Mouse (Mus musculus): Measurements from ENCODE around the gene Ttyh3. TPM values are rescaled to one million over a fixed set of nuclear protein-coding genes. Genes with fewer than 3 reads are reported as not detected.

The Ttyh3 gene
- polyA plus RNA-seq, 1 experiment from 2014 or later = 5.2 TPM

DNA sequence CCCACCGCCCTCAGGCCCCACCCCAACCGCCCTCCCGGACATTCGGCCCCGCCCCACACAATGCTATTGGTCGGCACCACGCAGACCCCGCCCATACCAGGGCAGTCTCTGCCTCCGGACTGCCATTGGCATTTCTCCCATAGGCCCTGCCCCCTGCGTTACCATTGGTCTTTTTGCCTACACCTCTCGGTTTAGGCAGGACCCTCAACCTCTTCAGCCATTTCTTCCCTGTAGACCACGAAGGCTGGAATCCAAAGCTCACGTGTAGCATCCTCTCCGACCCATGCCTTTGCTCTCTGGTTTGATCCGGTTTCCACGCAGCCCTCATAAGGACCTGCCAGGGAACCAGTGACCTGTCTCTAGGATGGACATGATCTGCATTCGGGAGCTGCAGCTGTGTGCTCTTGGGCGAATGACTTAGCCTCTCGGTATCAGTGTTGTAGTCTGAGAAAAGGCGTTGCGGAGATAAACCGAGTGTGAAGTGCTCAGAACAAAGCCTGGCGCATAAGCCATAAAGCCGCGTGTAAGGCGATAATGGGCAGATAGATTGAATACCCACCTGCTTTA, 353 bp upstream of the Ttyh3 start:
- WGBS (ENCODE audit: insufficient replicate concordance) = 9% methylated on average over 26 of the region's 26 CpGs
- Histone ChIP-seq H3K4me3 (ENCODE audit: low read depth, low read length) (peak overlapping the region; percentile 95), H3K27ac (ENCODE audit: low read depth) (peak overlapping the region; percentile 57; the same call in 1 of the 2 replicates), H3K27me3 (ENCODE audit: insufficient read depth, low read length) (0 out of 2 replicates have a peak, but pooled peaks cover 4% of the 10 kb centered on the region), H3K36me3 (replicated peaks; ENCODE audit: insufficient read depth, low read length) (no peaks in the 10 kb centered on the region), H3K9me3 (ENCODE audit: low read length) (no peaks in the 10 kb centered on the region), H3K4me2 (ENCODE audit: low read depth, low read length) (peak overlapping the region; percentile 100), H3K4me1 (ENCODE audit: insufficient read depth) (peaks cover 46% of the 10 kb centered on the region), H3K9ac (replicated peaks) (peak overlapping the region; percentile 63)
- TF ChIP-seq CTCF (IDR thresholded peaks at IDR 0.05; ENCODE audit: low read depth) (no peak), EP300 (IDR thresholded peaks at IDR 0.05; ENCODE audit: low read depth) (no peak)
- DNase-seq (peak; percentile 99), ATAC-seq (peak; percentile 96)

DNA sequence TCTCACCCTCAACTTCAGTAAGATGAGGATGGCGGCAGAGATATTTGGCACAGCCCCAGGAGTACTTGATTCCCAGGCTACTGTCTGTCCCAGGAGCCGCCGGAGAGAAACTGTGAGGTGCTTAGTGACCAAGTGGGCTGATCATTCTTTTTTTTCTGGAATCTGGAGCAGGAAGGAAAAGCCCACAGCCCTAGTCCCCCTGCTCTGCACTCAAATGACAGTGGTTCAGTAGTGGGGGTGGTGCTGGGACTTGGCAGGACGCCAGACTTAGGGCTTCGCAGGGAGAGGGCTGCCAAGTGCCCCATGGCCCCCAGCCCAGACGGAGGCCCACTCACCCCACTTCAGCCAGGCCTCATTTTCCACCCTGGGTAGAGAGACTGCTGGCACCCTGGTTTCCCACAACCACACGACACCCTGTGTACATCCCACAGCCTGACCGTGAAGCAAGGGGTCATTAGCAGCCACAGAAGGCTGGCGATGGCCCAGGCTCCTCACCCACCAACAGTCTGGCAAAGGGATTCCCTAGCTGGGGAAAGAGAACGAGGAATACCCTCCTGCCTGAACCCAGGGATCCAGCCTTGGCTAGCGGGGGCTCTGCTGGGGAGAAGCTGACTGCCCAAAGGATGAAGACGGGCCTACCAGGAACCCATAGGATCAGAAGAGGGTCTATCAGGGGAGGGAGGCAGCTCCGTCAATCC, 861 bp downstream of the Ttyh3 start:
- no peaks in the 10 kb centered on the region for H3K9me3 ChIP-seq (ENCODE audit: low read length)
- H3K27me3 ChIP-seq (ENCODE audit: insufficient read depth, low read length) = 0 out of 2 replicates have a peak, but pooled peaks cover 4% of the 10 kb centered on the region
- 9% methylated on average over 13 of the region's 13 CpGs for WGBS (ENCODE audit: insufficient replicate concordance)
- no peaks in the 10 kb centered on the region for H3K36me3 ChIP-seq (replicated peaks; ENCODE audit: insufficient read depth, low read length)
- H3K27ac ChIP-seq (ENCODE audit: low read depth) = peak overlapping the region; percentile 81
- TF ChIP-seq CTCF (IDR thresholded peaks at IDR 0.05; ENCODE audit: low read depth) (no peak), EP300 (IDR thresholded peaks at IDR 0.05; ENCODE audit: low read depth) (no peak)
- H3K4me3 ChIP-seq (ENCODE audit: low read depth, low read length) = peak overlapping the region; percentile 95
- peaks cover 44% of the 10 kb centered on the region for H3K4me1 ChIP-seq (ENCODE audit: insufficient read depth)
- peak; percentile 66 for DNase-seq
- H3K4me2 ChIP-seq (ENCODE audit: low read depth, low read length) = peak overlapping the region; percentile 100
- H3K9ac ChIP-seq (replicated peaks) = peak overlapping the region; percentile 95
- ATAC-seq = no peak

DNA sequence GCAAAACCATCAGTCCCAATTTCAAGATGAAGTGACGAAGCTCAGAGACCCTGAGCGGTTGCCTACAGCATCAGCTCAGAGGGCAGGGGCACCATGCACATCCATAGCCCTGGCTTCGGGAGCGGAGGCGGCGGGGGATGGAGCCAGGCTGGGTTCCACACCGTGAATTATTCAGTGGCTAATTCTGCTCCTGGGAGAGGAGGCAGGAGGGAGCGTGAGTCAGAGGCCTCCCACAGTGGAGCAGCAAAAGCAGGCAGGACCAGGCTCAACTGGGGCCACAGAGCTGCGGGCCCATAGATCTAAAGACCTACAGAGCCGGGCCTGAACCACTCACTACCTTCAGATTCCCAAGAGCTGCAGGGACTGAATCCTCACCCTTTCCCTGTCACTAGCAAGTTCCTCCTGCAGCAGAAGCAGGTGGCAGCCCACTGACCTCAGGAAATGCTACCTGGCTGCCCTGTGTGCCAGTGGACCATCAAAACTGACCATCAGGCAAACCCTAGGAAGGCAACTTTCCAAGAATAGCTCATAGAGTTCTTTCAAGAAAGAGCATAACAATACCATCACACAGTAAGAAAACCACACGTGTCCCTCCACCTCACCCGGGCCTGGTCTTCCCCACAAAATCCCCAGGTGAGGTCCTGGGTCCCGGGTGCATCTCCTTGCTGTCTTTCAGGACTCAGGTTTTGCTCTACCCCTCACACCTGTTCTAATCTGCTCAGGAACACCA, 1.6 kb downstream of the Ttyh3 start:
- DNase-seq (no peak), ATAC-seq (no peak)
- peak overlapping the region; percentile 95 for H3K4me3 ChIP-seq (ENCODE audit: low read depth, low read length)
- WGBS (ENCODE audit: insufficient replicate concordance) = 74% methylated on average over 13 of the region's 13 CpGs
- H3K4me2 ChIP-seq (ENCODE audit: low read depth, low read length) = peak overlapping the region; percentile 100
- H3K27ac ChIP-seq (ENCODE audit: low read depth) = no peak overlapping the region
- no peaks in the 10 kb centered on the region for H3K9me3 ChIP-seq (ENCODE audit: low read length)
- H3K9ac ChIP-seq (replicated peaks) = peak overlapping the region; percentile 95
- H3K4me1 ChIP-seq (ENCODE audit: insufficient read depth) = peaks cover 48% of the 10 kb centered on the region
- H3K27me3 ChIP-seq (ENCODE audit: insufficient read depth, low read length) = 0 out of 2 replicates have a peak, but pooled peaks cover 4% of the 10 kb centered on the region
- H3K36me3 ChIP-seq (replicated peaks; ENCODE audit: insufficient read depth, low read length) = no peaks in the 10 kb centered on the region
- TF ChIP-seq EP300 (IDR thresholded peaks at IDR 0.05; ENCODE audit: low read depth) = no peak
- TF ChIP-seq CTCF (IDR thresholded peaks at IDR 0.05; ENCODE audit: low read depth) = no peak

DNA sequence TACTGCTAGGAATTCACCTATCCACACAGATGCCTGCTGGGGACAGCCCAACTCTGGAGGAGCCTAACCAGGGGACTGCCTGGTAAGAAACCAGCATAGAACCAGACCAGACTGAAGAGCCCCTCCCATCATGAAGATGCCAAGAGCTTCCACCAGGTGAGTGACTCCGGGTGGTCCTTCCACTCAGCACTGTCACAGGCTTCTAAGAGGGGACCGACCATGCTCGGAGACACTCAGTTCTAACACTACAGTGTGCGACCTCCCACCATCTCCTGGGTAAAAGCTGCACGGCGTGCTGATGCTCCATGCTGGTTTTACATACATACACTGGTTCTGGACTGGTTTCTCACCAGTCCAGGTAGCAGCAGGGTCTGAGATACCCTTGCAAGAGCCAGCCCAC, 2.7 kb downstream of the Ttyh3 start:
- WGBS (ENCODE audit: insufficient replicate concordance) = 89% methylated on average over 6 of the region's 6 CpGs
- DNase-seq (no peak), ATAC-seq (no peak)
- Histone ChIP-seq H3K36me3 (replicated peaks; ENCODE audit: insufficient read depth, low read length) (no peaks in the 10 kb centered on the region), H3K9ac (replicated peaks) (no peak overlapping the region), H3K4me2 (ENCODE audit: low read depth, low read length) (no peak overlapping the region), H3K27me3 (ENCODE audit: insufficient read depth, low read length) (0 out of 2 replicates have a peak, but pooled peaks cover 4% of the 10 kb centered on the region), H3K4me3 (ENCODE audit: low read depth, low read length) (no peak overlapping the region), H3K27ac (ENCODE audit: low read depth) (no peak overlapping the region), H3K9me3 (ENCODE audit: low read length) (no peaks in the 10 kb centered on the region), H3K4me1 (ENCODE audit: insufficient read depth) (peaks cover 57% of the 10 kb centered on the region)
- TF ChIP-seq CTCF (IDR thresholded peaks at IDR 0.05; ENCODE audit: low read depth) = no peak
- TF ChIP-seq EP300 (IDR thresholded peaks at IDR 0.05; ENCODE audit: low read depth) = no peak

DNA sequence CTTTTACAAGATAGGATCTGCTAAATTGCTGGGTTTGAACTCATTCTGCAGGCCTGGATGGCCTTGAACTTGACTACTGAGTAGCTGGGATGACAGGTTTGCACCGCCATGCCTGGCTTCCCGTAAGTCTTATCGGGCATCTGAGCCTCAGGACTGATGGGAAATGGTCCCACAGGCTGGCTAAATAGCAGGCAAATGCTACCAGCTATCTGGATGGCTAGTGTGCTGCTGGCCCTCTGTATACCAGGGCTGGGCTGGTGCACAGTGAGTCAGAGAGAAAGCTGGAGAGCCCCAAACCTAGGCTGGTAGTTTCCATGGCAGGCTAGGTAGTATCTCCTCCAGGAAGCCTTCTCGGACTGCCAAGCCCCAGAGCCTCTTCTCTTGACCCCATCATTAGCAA, 3.4 kb downstream of the Ttyh3 start:
- 64% methylated on average over 4 of the region's 4 CpGs for WGBS (ENCODE audit: insufficient replicate concordance)
- Histone ChIP-seq H3K9me3 (ENCODE audit: low read length) (no peaks in the 10 kb centered on the region), H3K4me1 (ENCODE audit: insufficient read depth) (peaks cover 61% of the 10 kb centered on the region), H3K36me3 (replicated peaks; ENCODE audit: insufficient read depth, low read length) (no peaks in the 10 kb centered on the region), H3K4me2 (ENCODE audit: low read depth, low read length) (peak overlapping the region; percentile 62), H3K4me3 (ENCODE audit: low read depth, low read length) (no peak overlapping the region), H3K27ac (ENCODE audit: low read depth) (peak overlapping the region; percentile 66; the same call in 1 of the 2 replicates), H3K9ac (replicated peaks) (peak overlapping the region; percentile 6; the same call in 1 of the 2 replicates), H3K27me3 (ENCODE audit: insufficient read depth, low read length) (0 out of 2 replicates have a peak, but pooled peaks cover 4% of the 10 kb centered on the region)
- no peak for ATAC-seq
- DNase-seq = no peak
- no peak for TF ChIP-seq EP300 (IDR thresholded peaks at IDR 0.05; ENCODE audit: low read depth)
- TF ChIP-seq CTCF (IDR thresholded peaks at IDR 0.05; ENCODE audit: low read depth) = no peak

All from liver, postnatal 0 days (tissue).